Mouse (Mus musculus): Measurements from ENCODE around the gene Fah. TPM values are rescaled to one million over a fixed set of nuclear protein-coding genes. Genes with fewer than 3 reads are reported as not detected.

Gene Fah
- polyA plus RNA-seq (2015; fragmentation: Nextera tagmentation; extraction: Ambion mirVana) = 8.3 and 10.1 TPM in 2 replicates

GRCm38 (mm10) chr7:84606293-84606749 is at the start of gene Fah:
TSS of gene Fah (minus strand) at chr7:84606722.
- peak within 1 kb of the TSS; percentile 72 for H3K9ac ChIP-seq (replicated peaks; ENCODE audit: low read depth, low read length)
- H3K4me3 ChIP-seq (replicated peaks; ENCODE audit: low read length) = peak within 1 kb of the TSS; percentile 55
- no peaks in the 10 kb centered on the region for H3K27me3 ChIP-seq (replicated peaks; ENCODE audit: control insufficient read depth, insufficient read depth, low read length)
- peaks cover 10% of the 10 kb centered on the region; the same call in 1 of the 2 replicates for H3K4me1 ChIP-seq (replicated peaks; ENCODE audit: control insufficient read depth, insufficient read depth, low read length)
- no peak within 1 kb of the TSS for H3K27ac ChIP-seq (ENCODE audit: low read length)
- peak; percentile 41 for ATAC-seq
- peak within 1 kb of the TSS; percentile 95 for H3K4me2 ChIP-seq (ENCODE audit: low read length)
- no peaks in the 10 kb centered on the region for H3K36me3 ChIP-seq (ENCODE audit: control insufficient read depth, insufficient read depth)
- H3K9me3 ChIP-seq (ENCODE audit: control insufficient read depth, low read length) = no peaks in the 10 kb centered on the region
- 3% methylated on average over 10 of the region's 10 CpGs for WGBS

GRCm38 (mm10) chr7:84652740-84653139 is 46.2 kb upstream of the Fah start:
- Histone ChIP-seq H3K4me3 (replicated peaks; ENCODE audit: low read length) (no peak overlapping the region), H3K4me1 (replicated peaks; ENCODE audit: control insufficient read depth, insufficient read depth, low read length) (no peaks in the 10 kb centered on the region), H3K27me3 (replicated peaks; ENCODE audit: control insufficient read depth, insufficient read depth, low read length) (no peaks in the 10 kb centered on the region), H3K27ac (ENCODE audit: low read length) (no peak overlapping the region), H3K36me3 (ENCODE audit: control insufficient read depth, insufficient read depth) (no peaks in the 10 kb centered on the region), H3K9ac (replicated peaks; ENCODE audit: low read depth, low read length) (no peak overlapping the region), H3K4me2 (ENCODE audit: low read length) (no peak overlapping the region), H3K9me3 (ENCODE audit: control insufficient read depth, low read length) (no peaks in the 10 kb centered on the region)
- WGBS = 84% methylated on average over 2 of the region's 2 CpGs
- no peak for ATAC-seq

DNA sequence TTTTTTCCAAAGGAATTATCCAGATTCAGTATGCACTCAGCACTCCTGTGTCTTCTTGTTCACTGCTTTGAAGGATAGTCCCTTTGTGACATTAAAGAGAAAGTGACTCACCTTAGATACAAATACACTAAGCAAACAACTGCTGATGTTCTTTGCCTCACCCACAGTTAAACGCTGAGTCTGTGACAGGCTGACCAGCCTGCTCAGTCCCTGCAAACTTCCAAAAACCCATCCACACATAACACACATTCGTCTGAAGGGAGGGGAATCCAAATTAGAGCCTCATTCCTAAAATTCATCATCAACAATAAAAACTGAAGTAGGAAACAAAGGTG is 45.4 kb upstream of the Fah start:
- 81% methylated on average over 2 of the region's 2 CpGs for WGBS
- no peak overlapping the region for H3K27ac ChIP-seq (ENCODE audit: low read length)
- H3K9ac ChIP-seq (replicated peaks; ENCODE audit: low read depth, low read length) = no peak overlapping the region
- no peak for ATAC-seq
- no peaks in the 10 kb centered on the region for H3K9me3 ChIP-seq (ENCODE audit: control insufficient read depth, low read length)
- H3K4me1 ChIP-seq (replicated peaks; ENCODE audit: control insufficient read depth, insufficient read depth, low read length) = no peaks in the 10 kb centered on the region
- H3K36me3 ChIP-seq (ENCODE audit: control insufficient read depth, insufficient read depth) = no peaks in the 10 kb centered on the region
- H3K27me3 ChIP-seq (replicated peaks; ENCODE audit: control insufficient read depth, insufficient read depth, low read length) = no peaks in the 10 kb centered on the region
- H3K4me3 ChIP-seq (replicated peaks; ENCODE audit: low read length) = no peak overlapping the region
- H3K4me2 ChIP-seq (ENCODE audit: low read length) = no peak overlapping the region

GRCm38 (mm10) chr7:84651303-84651986 is 44.9 kb upstream of the Fah start:
- no peak overlapping the region for H3K9ac ChIP-seq (replicated peaks; ENCODE audit: low read depth, low read length)
- no peaks in the 10 kb centered on the region for H3K9me3 ChIP-seq (ENCODE audit: control insufficient read depth, low read length)
- no peak overlapping the region for H3K4me3 ChIP-seq (replicated peaks; ENCODE audit: low read length)
- H3K36me3 ChIP-seq (ENCODE audit: control insufficient read depth, insufficient read depth) = no peaks in the 10 kb centered on the region
- H3K27me3 ChIP-seq (replicated peaks; ENCODE audit: control insufficient read depth, insufficient read depth, low read length) = no peaks in the 10 kb centered on the region
- ATAC-seq = no peak
- 95% methylated on average over 4 of the region's 4 CpGs for WGBS
- no peak overlapping the region for H3K4me2 ChIP-seq (ENCODE audit: low read length)
- no peak overlapping the region for H3K27ac ChIP-seq (ENCODE audit: low read length)
- no peaks in the 10 kb centered on the region for H3K4me1 ChIP-seq (replicated peaks; ENCODE audit: control insufficient read depth, insufficient read depth, low read length)

DNA sequence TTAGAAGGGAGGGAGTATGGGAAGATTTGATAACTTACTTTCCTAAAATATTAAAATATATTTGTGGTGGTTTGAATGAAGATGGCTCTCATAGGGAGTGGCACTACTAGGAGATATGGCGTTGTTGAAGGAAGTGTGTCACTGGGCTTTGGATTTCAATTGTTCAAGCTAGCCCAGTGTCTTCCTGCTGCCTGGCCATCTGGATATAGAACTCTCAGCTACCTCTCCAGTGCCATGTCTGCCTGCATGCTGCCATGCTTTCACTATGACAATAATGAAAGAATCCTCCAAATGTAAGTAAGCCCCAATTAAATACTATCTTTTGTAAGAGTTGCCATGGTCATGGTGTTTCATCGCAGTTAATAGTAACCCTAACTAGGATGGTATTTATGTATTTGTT is 42.5 kb upstream of the Fah start:
- H3K4me2 ChIP-seq (ENCODE audit: low read length) = no peak overlapping the region
- H3K27me3 ChIP-seq (replicated peaks; ENCODE audit: control insufficient read depth, insufficient read depth, low read length) = no peaks in the 10 kb centered on the region
- no peak for ATAC-seq
- 84% methylated on average over 2 of the region's 2 CpGs for WGBS
- no peaks in the 10 kb centered on the region for H3K4me1 ChIP-seq (replicated peaks; ENCODE audit: control insufficient read depth, insufficient read depth, low read length)
- no peaks in the 10 kb centered on the region for H3K9me3 ChIP-seq (ENCODE audit: control insufficient read depth, low read length)
- no peak overlapping the region for H3K4me3 ChIP-seq (replicated peaks; ENCODE audit: low read length)
- no peak overlapping the region for H3K9ac ChIP-seq (replicated peaks; ENCODE audit: low read depth, low read length)
- no peak overlapping the region for H3K27ac ChIP-seq (ENCODE audit: low read length)
- H3K36me3 ChIP-seq (ENCODE audit: control insufficient read depth, insufficient read depth) = no peaks in the 10 kb centered on the region

- Histone ChIP-seq H3K9ac (replicated peaks; ENCODE audit: low read depth, low read length) (no peak overlapping the region), H3K27ac (ENCODE audit: low read length) (no peak overlapping the region), H3K36me3 (ENCODE audit: control insufficient read depth, insufficient read depth) (no peaks in the 10 kb centered on the region), H3K4me1 (replicated peaks; ENCODE audit: control insufficient read depth, insufficient read depth, low read length) (no peaks in the 10 kb centered on the region), H3K9me3 (ENCODE audit: control insufficient read depth, low read length) (no peaks in the 10 kb centered on the region), H3K27me3 (replicated peaks; ENCODE audit: control insufficient read depth, insufficient read depth, low read length) (no peaks in the 10 kb centered on the region), H3K4me2 (ENCODE audit: low read length) (no peak overlapping the region), H3K4me3 (replicated peaks; ENCODE audit: low read length) (no peak overlapping the region)
- no peak for ATAC-seq
- WGBS = 18% methylated on average over 1 of the region's 1 CpGs
Measured at GRCm38 (mm10) chr7:84646256-84646655, 39.7 kb upstream of the Fah start.

DNA sequence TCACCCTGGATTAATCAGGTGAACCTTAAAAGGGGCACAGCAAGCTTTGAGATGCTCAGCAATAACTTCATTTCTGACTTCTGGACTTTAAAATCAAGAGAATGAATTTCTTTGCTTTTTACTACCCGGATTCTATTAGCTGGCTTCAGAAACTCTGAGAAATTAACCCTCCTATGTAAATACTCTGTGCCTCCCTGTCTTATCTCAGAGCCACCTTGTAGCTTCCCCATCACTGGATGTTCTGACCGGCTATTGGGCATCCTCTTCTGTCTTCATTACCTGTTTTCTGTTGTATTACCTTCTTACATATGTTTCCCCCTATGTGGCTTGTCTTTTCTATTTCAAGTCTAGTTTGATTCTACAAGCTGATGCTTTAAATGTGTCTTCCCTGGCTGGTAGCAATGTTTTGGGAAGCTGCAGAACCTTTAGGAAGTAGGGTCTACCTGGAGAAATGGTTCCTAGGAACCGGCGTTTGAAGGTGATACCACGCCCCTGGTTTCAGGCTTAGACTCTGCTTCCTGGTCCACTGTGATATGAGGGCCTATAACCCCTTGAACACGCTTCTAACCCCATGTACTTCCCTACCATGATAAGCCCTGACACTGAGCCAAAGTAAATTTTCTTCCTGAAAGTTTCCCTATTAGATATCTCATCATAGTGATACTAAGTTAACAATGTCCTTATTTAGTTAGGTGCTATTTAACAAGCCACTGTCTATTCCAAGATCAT is 36.9 kb upstream of the Fah start:
- Histone ChIP-seq H3K4me2 (ENCODE audit: low read length) (no peak overlapping the region), H3K9ac (replicated peaks; ENCODE audit: low read depth, low read length) (no peak overlapping the region), H3K27ac (ENCODE audit: low read length) (no peak overlapping the region), H3K36me3 (ENCODE audit: control insufficient read depth, insufficient read depth) (no peaks in the 10 kb centered on the region), H3K4me1 (replicated peaks; ENCODE audit: control insufficient read depth, insufficient read depth, low read length) (no peaks in the 10 kb centered on the region), H3K27me3 (replicated peaks; ENCODE audit: control insufficient read depth, insufficient read depth, low read length) (no peaks in the 10 kb centered on the region), H3K4me3 (replicated peaks; ENCODE audit: low read length) (no peak overlapping the region), H3K9me3 (ENCODE audit: control insufficient read depth, low read length) (no peaks in the 10 kb centered on the region)
- 93% methylated on average over 6 of the region's 6 CpGs for WGBS
- no peak for ATAC-seq

DNA sequence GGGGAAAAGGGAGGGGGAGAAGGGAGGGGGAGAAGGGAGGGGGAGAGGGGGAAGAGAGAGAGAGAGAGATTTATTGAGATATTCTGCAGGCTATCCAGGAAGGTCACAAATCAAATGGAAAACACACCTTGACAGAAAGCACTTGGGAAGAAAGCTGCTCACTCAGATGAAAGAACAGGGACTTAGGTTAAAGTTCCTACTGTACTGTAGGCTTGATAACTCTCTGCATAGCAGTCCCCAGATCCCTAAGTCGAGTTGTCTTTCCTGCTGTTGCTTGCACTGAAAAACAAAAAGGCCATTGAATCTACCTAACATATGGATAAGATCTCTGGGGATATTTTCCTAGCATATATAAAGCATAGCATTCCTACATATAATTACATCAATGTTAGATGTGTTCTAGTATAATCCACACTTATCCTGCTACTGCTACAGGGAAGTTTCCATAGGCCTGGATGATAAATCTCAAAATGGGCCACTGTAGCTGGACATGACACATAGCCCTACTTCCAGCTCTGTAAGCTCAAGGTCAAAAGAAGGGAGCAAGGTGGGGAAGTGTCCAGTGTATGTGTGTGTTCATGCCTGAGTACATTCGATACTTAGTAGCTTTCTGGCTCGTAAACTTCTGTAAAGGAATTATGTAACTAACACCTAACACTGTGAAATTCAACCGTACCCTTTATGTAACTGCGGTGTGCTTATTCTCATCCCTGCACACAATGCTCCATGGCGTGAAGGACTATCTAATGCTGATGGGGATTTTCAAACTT is 35.8 kb upstream of the Fah start:
- 91% methylated on average over 6 of the region's 6 CpGs for WGBS
- Histone ChIP-seq H3K9me3 (ENCODE audit: control insufficient read depth, low read length) (no peaks in the 10 kb centered on the region), H3K4me2 (ENCODE audit: low read length) (no peak overlapping the region), H3K27me3 (replicated peaks; ENCODE audit: control insufficient read depth, insufficient read depth, low read length) (no peaks in the 10 kb centered on the region), H3K27ac (ENCODE audit: low read length) (no peak overlapping the region), H3K36me3 (ENCODE audit: control insufficient read depth, insufficient read depth) (no peaks in the 10 kb centered on the region), H3K4me3 (replicated peaks; ENCODE audit: low read length) (no peak overlapping the region), H3K9ac (replicated peaks; ENCODE audit: low read depth, low read length) (no peak overlapping the region), H3K4me1 (replicated peaks; ENCODE audit: control insufficient read depth, insufficient read depth, low read length) (no peaks in the 10 kb centered on the region)
- ATAC-seq = no peak

- H3K4me2 ChIP-seq (ENCODE audit: low read length) = no peak overlapping the region
- no peak for ATAC-seq
- H3K27me3 ChIP-seq (replicated peaks; ENCODE audit: control insufficient read depth, insufficient read depth, low read length) = no peaks in the 10 kb centered on the region
- no peaks in the 10 kb centered on the region for H3K4me1 ChIP-seq (replicated peaks; ENCODE audit: control insufficient read depth, insufficient read depth, low read length)
- H3K9ac ChIP-seq (replicated peaks; ENCODE audit: low read depth, low read length) = no peak overlapping the region
- H3K9me3 ChIP-seq (ENCODE audit: control insufficient read depth, low read length) = no peaks in the 10 kb centered on the region
- H3K36me3 ChIP-seq (ENCODE audit: control insufficient read depth, insufficient read depth) = no peaks in the 10 kb centered on the region
- no peak overlapping the region for H3K4me3 ChIP-seq (replicated peaks; ENCODE audit: low read length)
- H3K27ac ChIP-seq (ENCODE audit: low read length) = no peak overlapping the region
Measured at GRCm38 (mm10) chr7:84636939-84637338, 30.4 kb upstream of the Fah start.

Measured in forebrain, embryonic 16.5 days (tissue).